In genomic region chr3:146780241-146780640, GRCm38 (mm10) we compare ENCODE assay signal across 19 mouse cellular contexts. TPM values are rescaled to one million over a fixed set of nuclear protein-coding genes. Genes with fewer than 3 reads are reported as not detected.
DNase-seq lines count a peak whose midpoint lies in the region; ATAC-seq lines count a peak whose summit lies in the region.
"Had no signal": no experiment of that assay in that cellular context is flagged by ENCODE, and none has a peak within 500 bp of the region (broad histone marks: within the 10 kb centered on the region; RNA-seq: fewer than 3 reads in every experiment).

No protein-coding gene starts in this region.

- ATAC-seq in embryonic facial prominence, embryonic 14.5 days (ENCODE audit: low read depth): no peak
- ATAC-seq in megakaryocyte, adult 5-6 weeks (ENCODE audit: poor library complexity, severe bottlenecking): no peak
- ATAC-seq: forebrain, embryonic 13.5 days; forebrain, postnatal 0 days had no signal

- no peaks in the 10 kb centered on the region for H3K27me3 ChIP-seq in embryonic facial prominence, embryonic 14.5 days (replicated peaks; ENCODE audit: control insufficient read depth, insufficient read depth, low read length)
- no peaks in the 10 kb centered on the region for H3K27me3 ChIP-seq in embryonic facial prominence, embryonic 10.5 days (replicated peaks; ENCODE audit: low read depth, poor library complexity, severe bottlenecking)
- no peaks in the 10 kb centered on the region for H3K27me3 ChIP-seq in megakaryocyte, embryonic 14.5 days (replicated peaks)
- H3K27me3 ChIP-seq: CH12.LX; embryonic facial prominence, embryonic 13.5 days; forebrain, embryonic 13.5 days; Patski had no signal

- H3K4me3 ChIP-seq in embryonic facial prominence, embryonic 14.5 days (ENCODE audit: low read depth, low read length): no peak overlapping the region
- no peak overlapping the region for H3K4me3 ChIP-seq in embryonic facial prominence, embryonic 10.5 days
- peak overlapping the region; percentile 92 for H3K4me3 ChIP-seq in megakaryocyte, embryonic 14.5 days (replicated peaks)
- peak overlapping the region; percentile 51 for H3K4me3 ChIP-seq in macrophage (ENCODE audit: inconsistent target)
- H3K4me3 ChIP-seq: embryonic facial prominence, embryonic 13.5 days; forebrain, embryonic 13.5 days had no signal

- peak; percentile 16 for DNase-seq in embryonic facial prominence, embryonic 14.5 days (ENCODE audit: low spot score)
- DNase-seq in embryonic facial prominence, embryonic 10.5 days (ENCODE audit: low spot score): no peak
- DNase-seq in 416B (ENCODE audit: low read depth): peak; percentile 38
- no peak for DNase-seq in retina, embryonic 14.5 days (ENCODE audit: low spot score)
- DNase-seq: adrenal gland, postnatal 14 days; cerebellum, adult 18-20 months; cerebellum, adult 9-11 months; forebrain, postnatal 0 days; gastrocnemius, postnatal 36 days; heart, postnatal 10 days had no signal

- no peak overlapping the region for H3K27ac ChIP-seq in embryonic facial prominence, embryonic 14.5 days (replicated peaks; ENCODE audit: low read depth, low read length)
- H3K27ac ChIP-seq in embryonic facial prominence, embryonic 10.5 days (replicated peaks): no peak overlapping the region
- peak overlapping the region; percentile 87 for H3K27ac ChIP-seq in macrophage
- H3K27ac ChIP-seq: embryonic facial prominence, embryonic 13.5 days; forebrain, embryonic 13.5 days; hindbrain, embryonic 14.5 days had no signal

- H3K9ac ChIP-seq in embryonic facial prominence, embryonic 14.5 days (ENCODE audit: low read depth, low read length): no peak overlapping the region
- H3K9ac ChIP-seq: forebrain, embryonic 13.5 days; hindbrain, embryonic 14.5 days had no signal

- H3K4me2 ChIP-seq in embryonic facial prominence, embryonic 14.5 days (ENCODE audit: low read depth, low read length): no peak overlapping the region

- H3K79me2 ChIP-seq in macrophage (ENCODE audit: inconsistent target): peaks cover 72% of the 10 kb centered on the region

- H3K4me1 ChIP-seq in embryonic facial prominence, embryonic 14.5 days (ENCODE audit: control insufficient read depth, insufficient read depth, low read length): peaks cover 3% of the 10 kb centered on the region; the same call in 1 of the 2 replicates
- peaks cover 11% of the 10 kb centered on the region for H3K4me1 ChIP-seq in embryonic facial prominence, embryonic 10.5 days
- H3K4me1 ChIP-seq in megakaryocyte, embryonic 14.5 days: peaks cover 78% of the 10 kb centered on the region

- H3K36me3 ChIP-seq in embryonic facial prominence, embryonic 14.5 days (ENCODE audit: control insufficient read depth, insufficient read depth, low read length): no peaks in the 10 kb centered on the region
- no peaks in the 10 kb centered on the region for H3K36me3 ChIP-seq in embryonic facial prominence, embryonic 10.5 days (replicated peaks)
- no peaks in the 10 kb centered on the region for H3K36me3 ChIP-seq in megakaryocyte, embryonic 14.5 days (replicated peaks; ENCODE audit: low read length)
- no peaks in the 10 kb centered on the region for H3K36me3 ChIP-seq in macrophage (ENCODE audit: inconsistent target)
- H3K36me3 ChIP-seq: embryonic facial prominence, embryonic 13.5 days; heart, embryonic 10.5 days had no signal

- H3K9me3 ChIP-seq in embryonic facial prominence, embryonic 14.5 days (ENCODE audit: control insufficient read depth, low read length): no peaks in the 10 kb centered on the region
- H3K9me3 ChIP-seq in embryonic facial prominence, embryonic 10.5 days: no peaks in the 10 kb centered on the region
- H3K9me3 ChIP-seq in megakaryocyte, embryonic 14.5 days: no peaks in the 10 kb centered on the region
- H3K9me3 ChIP-seq: embryonic facial prominence, embryonic 13.5 days; forebrain, embryonic 13.5 days; heart, embryonic 10.5 days had no signal

- 75% methylated on average over 3 of the region's 3 CpGs for WGBS in embryonic facial prominence, embryonic 14.5 days
- WGBS in embryonic facial prominence, embryonic 10.5 days: 81% methylated on average over 3 of the region's 3 CpGs
- WGBS in macrophage (ENCODE audit: missing documents): 8% methylated on average over 3 of the region's 3 CpGs

RNA-seq across cellular contexts. Expression of gene Prkacb, which starts 32.5 kb away (rescaled TPM):
- polyA plus RNA-seq in embryonic facial prominence, embryonic 14.5 days (2014; fragmentation: Nextera tagmentation; extraction: Ambion mirVana): 69.1 and 72.9 TPM in 2 replicates
- 64.3 and 67.6 TPM in 2 replicates for polyA plus RNA-seq in embryonic facial prominence, embryonic 10.5 days (2016; fragmentation: Nextera tagmentation; extraction: Ambion mirVana)
- 5.7 and 10.8 TPM in 2 replicates for polyA plus RNA-seq in megakaryocyte, embryonic 14.5 days (2012; ENCODE audit: insufficient read depth, low replicate concordance)
- total RNA-seq in megakaryocyte, adult 5-6 weeks (2015): 47.3 and 50.7 TPM in 2 replicates
- total RNA-seq in megakaryocyte, adult 5-6 weeks (2017): 58.2 and 59.8 TPM in 2 replicates
- 10 to 100 TPM; 11.1 to 62.0 (median 36.3) TPM for total RNA-seq in macrophage (2018; cell fraction: chromatin; rRNA removed)
- 100 to 1,000 TPM in 23 of 26 experiments, 10 to 100 TPM in 3; 75.7 to 161 (median 121) TPM for total RNA-seq in macrophage (2018; cell fraction: cytosol; rRNA removed)
- total RNA-seq in macrophage (2018; cell fraction: nucleus; rRNA removed): 100 to 1,000 TPM in 6 of 26 experiments, 10 to 100 TPM in 20; 43.7 to 141 (median 71.9) TPM
- 105 to 179 TPM (median 113 TPM) in 3 replicates for polyA plus RNA-seq in macrophage (2018)

Comparison
In these comparisons a context has a peak if more than half of its experiments do, and no peak if none do; other contexts are left out.
1. DNase-seq: peak in embryonic facial prominence, embryonic 14.5 days (single experiment) and 416B (single experiment); none in embryonic facial prominence, embryonic 10.5 days (single experiment) and retina, embryonic 14.5 days (single experiment).
2. H3K4me3 ChIP-seq: peak in megakaryocyte, embryonic 14.5 days (single experiment) and macrophage (single experiment); none in embryonic facial prominence, embryonic 14.5 days (single experiment) and embryonic facial prominence, embryonic 10.5 days (single experiment).